Mouse (Mus musculus) splenic B cell, adult 2 months (primary cell): ENCODE data around the gene Kitl.

ENCODE experiments used
- DNase-seq: peaks from one replicate; pipeline ENCODE4 v3.0.0-alpha.2; 2011; ENCODE audit warnings: low read depth, low spot score
- H3K27me3 ChIP-seq: 2 replicates; pipeline ENCODE4 v1.6.1; 2012; ENCODE audit warnings: mild to moderate bottlenecking, low read length, moderate library complexity, mixed read lengths; ENCODE audit not compliant: control insufficient read depth, poor library complexity, insufficient read depth, severe bottlenecking
- H3K36me3 ChIP-seq: 2 replicates; pipeline ENCODE4 v1.6.1; 2012; ENCODE audit warnings: mild to moderate bottlenecking, low read length, moderate library complexity, mixed read lengths; ENCODE audit not compliant: control insufficient read depth, poor library complexity, insufficient read depth, severe bottlenecking

Gene Kitl

GRCm38 (mm10) chr10:100017771-100018070 lies 2.3 kb downstream of the Kitl start:
- Histone ChIP-seq H3K36me3 (no peaks in the 10 kb centered on the region), H3K27me3 (no peaks in the 10 kb centered on the region)
- DNase-seq: no peak

DNA sequence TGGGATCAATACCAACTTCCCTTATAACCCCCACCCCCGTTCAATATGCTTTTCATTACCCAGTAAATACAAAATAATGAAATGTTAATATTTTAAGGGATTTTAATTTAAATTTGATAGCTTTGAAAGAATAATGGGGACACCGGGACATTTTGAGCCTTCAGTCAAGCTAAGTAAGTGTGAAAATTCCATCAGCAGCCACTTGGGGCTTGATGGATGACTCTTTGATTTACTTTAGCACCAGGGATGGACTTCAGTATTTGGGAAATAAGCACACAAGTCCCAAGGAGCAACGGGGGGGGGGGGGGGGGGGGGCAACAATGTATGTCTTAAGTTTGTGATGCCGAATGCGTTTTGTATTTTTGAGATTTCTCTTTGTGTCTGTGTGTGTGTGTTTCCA lies 3.1 kb downstream of the Kitl start:
- Histone ChIP-seq H3K36me3 (no peaks in the 10 kb centered on the region), H3K27me3 (no peaks in the 10 kb centered on the region)
- DNase-seq: no peak

DNA sequence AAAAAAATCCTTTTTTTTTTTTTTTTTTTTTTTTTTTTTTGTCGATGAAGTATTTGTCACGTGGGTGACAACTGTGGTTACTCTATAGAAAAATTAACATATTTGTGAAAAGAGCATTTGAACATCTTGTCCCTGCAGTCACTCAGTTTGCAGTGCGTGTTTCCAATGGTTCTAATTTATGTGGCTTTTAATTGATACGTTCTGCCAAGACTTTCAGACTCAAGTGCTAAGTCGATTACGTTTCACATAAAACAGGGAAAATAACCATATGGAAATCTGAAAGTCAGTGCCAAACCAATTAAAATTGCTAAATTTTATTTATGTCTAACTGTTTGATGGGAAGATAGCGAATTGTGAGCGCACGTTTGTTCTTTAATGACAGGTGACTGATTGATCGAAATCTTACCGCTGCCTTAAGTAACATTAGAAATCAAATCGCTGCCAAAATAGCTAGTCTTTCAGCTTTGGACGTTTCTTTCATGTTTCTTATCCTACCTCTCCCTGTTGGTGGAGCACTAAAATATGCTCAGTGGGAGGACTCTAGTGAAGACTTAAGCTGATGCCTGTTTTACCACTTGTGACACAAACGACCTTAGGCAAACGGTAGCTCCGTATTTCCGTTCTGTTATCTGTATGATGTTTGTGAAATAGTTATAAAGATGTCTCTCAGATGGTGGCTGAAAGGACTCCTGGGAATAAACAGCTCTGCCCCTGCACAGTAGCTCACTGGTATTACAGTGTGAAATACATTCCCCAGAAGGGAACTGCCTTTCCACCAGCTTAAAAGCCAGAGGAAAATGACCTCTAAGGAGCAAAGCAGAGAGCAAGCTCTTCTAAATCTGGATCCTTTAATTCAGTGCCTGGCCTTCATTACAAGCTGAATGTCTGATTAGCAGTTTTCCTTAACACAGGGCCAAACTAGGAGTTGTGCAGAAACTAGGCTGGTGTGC lies 4.1 kb downstream of the Kitl start:
- Histone ChIP-seq H3K36me3 (no peaks in the 10 kb centered on the region), H3K27me3 (no peaks in the 10 kb centered on the region)
- DNase-seq: no peak

DNA sequence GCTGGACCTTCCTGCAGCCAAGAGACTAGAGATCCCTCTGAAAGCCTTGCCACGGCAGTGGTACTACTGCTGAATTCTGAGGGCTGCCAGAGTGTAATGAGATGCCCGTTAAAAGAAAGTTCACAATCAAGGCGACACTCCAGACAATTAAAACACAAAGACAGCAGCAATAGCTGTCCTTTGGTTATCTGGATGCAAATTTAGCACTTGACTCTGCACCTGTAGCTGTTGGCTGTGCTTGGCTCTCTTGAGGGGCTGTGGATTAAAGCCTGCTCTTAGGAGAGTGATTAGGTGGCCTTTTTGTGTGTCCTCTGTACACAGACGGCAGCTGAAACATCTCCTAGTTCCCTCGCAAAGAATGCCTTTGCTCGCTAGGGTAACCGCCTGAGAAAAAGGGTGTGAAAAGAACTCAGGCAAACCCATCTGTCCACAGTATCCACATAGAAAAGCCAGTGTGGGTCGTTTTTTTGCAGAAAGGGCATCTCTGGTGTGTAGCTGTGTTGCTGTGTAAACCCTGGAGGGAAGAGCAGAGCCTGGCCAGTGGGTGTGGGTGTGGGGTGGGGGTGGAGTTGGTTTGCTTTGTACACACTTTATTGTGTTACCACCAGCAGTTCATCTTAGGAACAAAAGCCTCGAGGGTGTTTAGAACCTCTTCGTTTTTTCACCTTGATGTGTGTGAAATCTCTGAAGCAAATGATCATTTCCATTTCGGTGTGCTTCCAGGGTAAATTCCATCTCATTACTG lies 6.8 kb downstream of the Kitl start:
- Histone ChIP-seq H3K27me3 (no peaks in the 10 kb centered on the region), H3K36me3 (no peaks in the 10 kb centered on the region)
- DNase-seq: no peak

DNA sequence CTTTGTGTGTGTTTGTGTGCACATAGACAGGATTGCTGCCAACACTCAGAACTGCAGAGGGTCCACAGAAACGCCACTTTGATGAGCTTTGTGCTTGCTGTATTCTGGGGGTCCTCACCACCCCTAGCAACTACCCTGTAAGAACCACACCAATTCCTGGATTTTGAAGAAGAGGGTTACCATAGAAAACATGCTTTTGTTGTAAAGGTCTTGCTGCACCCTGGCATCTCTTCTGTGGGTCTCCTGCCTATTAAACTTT lies 7.3 kb downstream of the Kitl start:
- no peak for DNase-seq
- H3K36me3 ChIP-seq: no peaks in the 10 kb centered on the region
- H3K27me3 ChIP-seq: no peaks in the 10 kb centered on the region

GRCm38 (mm10) chr10:100025665-100026064 lies 10.2 kb downstream of the Kitl start:
- DNase-seq: no peak
- Histone ChIP-seq H3K27me3 (no peaks in the 10 kb centered on the region), H3K36me3 (no peaks in the 10 kb centered on the region)

GRCm38 (mm10) chr10:100026778-100027177 lies 11.3 kb downstream of the Kitl start:
- no peak for DNase-seq
- no peaks in the 10 kb centered on the region for H3K27me3 ChIP-seq
- H3K36me3 ChIP-seq: no peaks in the 10 kb centered on the region

DNA sequence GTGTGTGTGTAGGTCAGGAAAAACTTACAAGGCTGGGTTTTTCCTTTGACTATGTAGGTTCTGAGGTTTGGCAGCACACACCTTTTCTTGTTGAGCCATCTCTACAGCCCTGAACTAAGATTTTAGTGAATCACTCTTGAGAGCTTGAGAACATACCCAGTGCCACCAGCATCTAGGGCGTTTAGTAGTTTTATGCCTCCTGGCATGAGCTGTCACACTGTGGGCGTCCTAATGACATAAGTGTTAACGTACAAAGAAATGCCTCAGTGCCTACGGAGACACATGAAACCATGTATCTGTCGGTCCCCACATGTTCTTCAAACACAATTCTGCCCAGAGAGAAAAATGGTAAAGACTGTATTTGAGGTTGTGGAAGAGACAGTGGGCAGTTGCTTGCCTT lies 15.0 kb downstream of the Kitl start:
- no peak for DNase-seq
- Histone ChIP-seq H3K27me3 (no peaks in the 10 kb centered on the region), H3K36me3 (no peaks in the 10 kb centered on the region)

GRCm38 (mm10) chr10:100030980-100031516 lies 15.6 kb downstream of the Kitl start:
- Histone ChIP-seq H3K36me3 (no peaks in the 10 kb centered on the region), H3K27me3 (no peaks in the 10 kb centered on the region)
- DNase-seq: no peak

- Histone ChIP-seq H3K27me3 (no peaks in the 10 kb centered on the region), H3K36me3 (no peaks in the 10 kb centered on the region)
- no peak for DNase-seq
Observed at GRCm38 (mm10) chr10:100031631-100032030, 16.2 kb downstream of the Kitl start.

DNA sequence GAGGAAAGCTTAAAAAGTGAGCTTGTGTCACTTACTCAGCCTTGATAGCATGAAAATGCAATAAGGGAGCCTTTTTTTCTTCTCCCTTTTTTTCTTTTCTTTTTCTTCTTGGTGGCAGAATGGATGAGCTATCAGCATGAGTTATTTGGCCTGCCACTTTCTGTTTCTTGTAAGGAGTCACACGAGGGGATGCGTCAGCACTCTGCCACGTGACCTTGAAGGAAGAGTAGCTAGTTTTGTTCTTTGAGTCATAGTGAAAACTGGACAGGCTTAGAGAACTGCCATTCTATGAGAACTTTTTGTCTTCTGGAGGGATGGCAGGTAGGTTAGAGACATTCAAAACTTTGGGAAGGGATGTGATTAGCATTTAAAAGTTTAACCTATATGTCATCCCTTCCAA lies 17.1 kb downstream of the Kitl start:
- Histone ChIP-seq H3K27me3 (no peaks in the 10 kb centered on the region), H3K36me3 (no peaks in the 10 kb centered on the region)
- DNase-seq: no peak

GRCm38 (mm10) chr10:100036021-100036420 lies 20.6 kb downstream of the Kitl start:
- Histone ChIP-seq H3K27me3 (no peaks in the 10 kb centered on the region), H3K36me3 (no peaks in the 10 kb centered on the region)
- no peak for DNase-seq

DNA sequence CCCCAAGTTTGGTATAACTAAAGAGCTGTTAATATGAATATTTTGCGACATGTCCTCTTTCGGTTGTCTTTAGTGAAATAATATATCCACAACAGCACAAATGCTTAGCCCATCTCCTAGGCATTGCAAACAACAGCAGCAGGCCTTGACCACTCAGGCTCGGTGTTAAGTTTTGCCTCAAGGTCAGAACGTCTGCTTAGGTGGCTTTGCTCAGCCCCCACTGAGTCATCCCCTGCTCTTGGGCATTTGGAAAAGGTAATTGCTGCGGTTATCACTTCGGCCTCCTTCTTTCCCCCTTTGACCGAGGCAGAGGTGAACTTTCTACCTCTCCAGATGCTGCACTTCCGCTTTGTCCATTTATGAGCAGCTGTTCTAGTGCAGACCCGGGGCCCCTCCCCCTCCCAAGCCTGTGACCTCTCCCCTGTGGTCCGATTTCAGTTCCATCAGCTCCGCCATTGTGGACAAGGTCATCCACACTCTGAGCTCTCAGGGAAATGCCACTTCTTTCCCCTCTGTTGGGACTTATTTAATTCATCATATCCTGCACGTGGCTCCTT lies 23.0 kb downstream of the Kitl start:
- Histone ChIP-seq H3K36me3 (no peaks in the 10 kb centered on the region), H3K27me3 (no peaks in the 10 kb centered on the region)
- no peak for DNase-seq

- DNase-seq: no peak
- no peaks in the 10 kb centered on the region for H3K36me3 ChIP-seq
- H3K27me3 ChIP-seq: no peaks in the 10 kb centered on the region
Observed at GRCm38 (mm10) chr10:100038994-100039393, 23.6 kb downstream of the Kitl start.

DNA sequence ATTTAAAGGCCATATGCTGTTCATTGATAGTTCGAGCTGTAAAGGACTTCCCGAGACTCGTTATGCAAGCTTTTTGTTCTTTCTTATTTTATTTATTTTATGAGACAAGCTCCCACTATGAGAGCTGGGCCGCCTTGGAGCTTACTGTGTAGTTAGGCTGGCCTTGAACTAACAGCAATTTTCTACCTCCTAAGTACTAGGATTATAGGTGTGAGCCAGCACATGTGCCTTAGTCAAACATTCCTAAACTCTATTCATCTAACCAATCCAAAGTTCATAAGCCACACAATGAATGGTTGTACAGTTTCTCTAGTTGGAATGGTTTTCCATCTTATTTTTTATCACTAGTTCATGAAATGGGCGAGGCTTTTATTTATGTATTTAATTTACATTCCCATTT lies 28.3 kb downstream of the Kitl start:
- H3K27me3 ChIP-seq: no peaks in the 10 kb centered on the region
- H3K36me3 ChIP-seq: no peaks in the 10 kb centered on the region
- DNase-seq: no peak
